Mouse (Mus musculus): ENCODE results near the gene Ddx19b. TPM values are rescaled to one million over a fixed set of nuclear protein-coding genes. Genes with fewer than 3 reads are reported as not detected.
"Not testable (repeated sequence)": the region's sequence is repeated elsewhere in the genome, so short reads cannot be mapped to it uniquely, and the experiment has no call there.

Ddx19b gene
- polyA plus RNA-seq, 1 experiment from 2014 or later, result 4.4 TPM

DNA sequence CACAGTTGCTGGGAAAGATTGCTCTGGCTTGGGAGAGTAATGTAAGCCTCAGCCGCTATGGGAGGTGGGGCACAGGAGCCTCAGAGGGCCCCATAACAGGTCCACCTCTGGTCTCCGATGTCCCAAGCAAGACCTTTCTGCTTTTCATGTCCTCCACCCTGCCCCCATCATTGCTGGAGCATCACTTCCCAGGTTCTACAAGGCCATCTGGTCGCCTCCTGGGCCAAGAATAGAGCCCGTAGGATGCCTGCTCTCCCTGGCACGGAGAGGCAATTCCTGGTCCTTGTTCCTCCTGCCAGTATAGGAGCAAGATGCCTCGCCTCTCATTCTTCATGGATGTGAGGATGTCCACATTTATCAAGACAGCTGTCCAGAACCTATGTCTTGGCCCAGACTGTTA is 71.6 kb downstream of the Ddx19b start:
- Histone ChIP-seq H3K9me3 (replicated peaks; ENCODE audit: low read length) (no peaks in the 10 kb centered on the region), H3K4me2 (ENCODE audit: low read length) (no peak overlapping the region), H3K4me3 (replicated peaks; ENCODE audit: low read depth, low read length) (no peak overlapping the region), H3K36me3 (ENCODE audit: insufficient read depth, low read length) (peaks cover 32% of the 10 kb centered on the region), H3K4me1 (replicated peaks; ENCODE audit: insufficient read depth, low read length) (0 out of 2 replicates have a peak, but pooled peaks cover 4% of the 10 kb centered on the region), H3K27me3 (ENCODE audit: insufficient read depth, low read length) (no peaks in the 10 kb centered on the region), H3K27ac (no peak overlapping the region), H3K9ac (ENCODE audit: low read depth, low read length) (no peak overlapping the region)
- ATAC-seq (replicated peaks; ENCODE audit: low FRiP score, low read depth) (no peak), DNase-seq (ENCODE audit: low spot score) (no peak)
- 89% methylated on average over 6 of the region's 6 CpGs for WGBS
- no peak for TF ChIP-seq CTCF (IDR thresholded peaks at IDR 0.05; ENCODE audit: low read depth)

DNA sequence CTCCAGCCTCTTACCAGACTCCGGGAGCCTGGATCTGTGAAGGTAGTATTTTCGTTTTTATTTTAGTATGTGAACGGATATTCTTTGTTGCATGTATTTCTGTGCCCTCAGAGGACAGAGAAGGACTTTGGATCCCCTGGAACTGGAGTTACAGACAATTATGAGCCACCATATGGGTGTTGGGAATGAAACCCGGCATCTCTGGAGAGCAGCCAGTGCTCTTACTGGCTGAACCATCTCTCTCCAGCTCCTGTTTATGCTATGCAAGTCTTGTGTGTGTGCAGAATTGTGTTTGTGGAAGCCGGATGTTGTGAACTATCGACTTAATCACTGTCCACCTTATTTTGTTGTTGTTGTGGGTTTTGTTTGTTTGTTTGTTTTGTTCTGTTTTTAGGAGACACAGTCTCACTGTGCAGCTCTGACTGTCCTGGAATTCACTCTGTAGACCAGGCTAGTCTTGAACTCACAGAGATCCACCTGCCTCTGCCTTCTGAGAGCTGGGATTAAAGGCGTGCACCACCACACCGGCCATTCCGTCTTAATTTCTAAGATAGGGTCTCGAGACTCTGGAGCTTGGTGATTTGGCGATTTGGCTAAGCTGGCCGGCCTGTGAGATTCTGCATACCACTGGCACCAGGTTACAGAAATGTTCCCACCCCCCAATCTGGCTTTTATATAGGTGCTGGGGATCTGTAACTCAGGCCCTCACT is 72.3 kb downstream of the Ddx19b start:
- peaks cover 32% of the 10 kb centered on the region for H3K36me3 ChIP-seq (ENCODE audit: insufficient read depth, low read length)
- 0 out of 2 replicates have a peak, but pooled peaks cover 4% of the 10 kb centered on the region for H3K4me1 ChIP-seq (replicated peaks; ENCODE audit: insufficient read depth, low read length)
- H3K4me3 ChIP-seq (replicated peaks; ENCODE audit: low read depth, low read length), result no peak overlapping the region
- no peaks in the 10 kb centered on the region for H3K27me3 ChIP-seq (ENCODE audit: insufficient read depth, low read length)
- TF ChIP-seq CTCF (IDR thresholded peaks at IDR 0.05; ENCODE audit: low read depth), result no peak
- no peaks in the 10 kb centered on the region for H3K9me3 ChIP-seq (replicated peaks; ENCODE audit: low read length)
- H3K27ac ChIP-seq, result no peak overlapping the region
- 95% methylated on average over 12 of the region's 12 CpGs for WGBS
- H3K4me2 ChIP-seq (ENCODE audit: low read length), result no peak overlapping the region
- ATAC-seq (replicated peaks; ENCODE audit: low FRiP score, low read depth), result no peak
- H3K9ac ChIP-seq (ENCODE audit: low read depth, low read length), result no peak overlapping the region
- no peak for DNase-seq (ENCODE audit: low spot score)

DNA sequence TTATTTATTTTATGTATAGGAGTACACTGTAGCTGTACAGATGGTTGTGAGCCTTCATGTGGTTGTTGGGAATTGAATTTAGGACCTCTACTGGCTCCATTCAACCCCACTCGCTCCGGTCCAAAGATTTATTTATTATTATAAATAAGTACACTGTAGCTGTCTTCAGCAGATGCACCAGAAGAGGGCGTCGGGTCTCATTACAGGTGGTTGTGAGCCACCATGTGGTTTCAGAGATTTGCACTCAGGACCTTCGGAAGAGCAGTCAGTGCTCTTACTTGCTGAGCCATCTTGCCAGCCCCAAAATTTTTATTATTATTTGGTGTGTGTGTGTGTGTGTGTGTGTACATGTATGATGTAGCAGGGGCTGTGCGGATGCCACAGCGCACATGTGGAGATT is 73.0 kb downstream of the Ddx19b start:
- DNase-seq (ENCODE audit: low spot score); H3K4me1 ChIP-seq (replicated peaks; ENCODE audit: insufficient read depth, low read length); H3K27ac ChIP-seq; H3K27me3 ChIP-seq (ENCODE audit: insufficient read depth, low read length); H3K4me3 ChIP-seq (replicated peaks; ENCODE audit: low read depth, low read length); ATAC-seq (replicated peaks; ENCODE audit: low FRiP score, low read depth); H3K4me2 ChIP-seq (ENCODE audit: low read length); H3K9ac ChIP-seq (ENCODE audit: low read depth, low read length); H3K9me3 ChIP-seq (replicated peaks; ENCODE audit: low read length): not testable (repeated sequence)
- WGBS, result 92% methylated on average over 7 of the region's 7 CpGs
- peaks cover 30% of the 10 kb centered on the region for H3K36me3 ChIP-seq (ENCODE audit: insufficient read depth, low read length)

DNA sequence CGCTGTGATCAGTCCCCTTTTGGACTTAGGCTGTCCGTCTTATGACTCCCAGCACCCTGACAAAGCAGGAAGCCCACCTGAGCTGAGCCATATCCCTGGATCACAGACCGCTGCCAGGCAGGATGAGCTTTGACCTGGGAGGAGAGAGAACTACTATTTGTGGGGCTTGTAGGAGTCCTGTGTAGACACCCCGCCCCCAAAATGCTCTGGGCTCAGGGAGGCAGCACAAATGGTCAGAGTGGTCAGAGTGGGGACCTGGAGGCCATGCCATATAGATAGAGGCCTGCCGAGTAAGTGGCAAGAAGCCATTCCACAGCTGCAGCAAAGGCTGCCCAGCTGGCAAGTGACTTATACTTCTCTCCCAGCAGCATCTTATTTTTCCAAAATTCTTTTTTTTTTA is 73.4 kb downstream of the Ddx19b start:
- DNase-seq (ENCODE audit: low spot score) (no peak), ATAC-seq (replicated peaks; ENCODE audit: low FRiP score, low read depth) (no peak)
- no peaks in the 10 kb centered on the region for H3K27me3 ChIP-seq (ENCODE audit: insufficient read depth, low read length)
- H3K9me3 ChIP-seq (replicated peaks; ENCODE audit: low read length), result no peaks in the 10 kb centered on the region
- no peak overlapping the region for H3K9ac ChIP-seq (ENCODE audit: low read depth, low read length)
- 79% methylated on average over 5 of the region's 5 CpGs for WGBS
- H3K4me3 ChIP-seq (replicated peaks; ENCODE audit: low read depth, low read length), result no peak overlapping the region
- H3K36me3 ChIP-seq (ENCODE audit: insufficient read depth, low read length), result peaks cover 29% of the 10 kb centered on the region
- no peak overlapping the region for H3K4me2 ChIP-seq (ENCODE audit: low read length)
- H3K4me1 ChIP-seq (replicated peaks; ENCODE audit: insufficient read depth, low read length), result 0 out of 2 replicates have a peak, but pooled peaks cover 4% of the 10 kb centered on the region
- TF ChIP-seq CTCF (IDR thresholded peaks at IDR 0.05; ENCODE audit: low read depth), result no peak
- no peak overlapping the region for H3K27ac ChIP-seq

DNA sequence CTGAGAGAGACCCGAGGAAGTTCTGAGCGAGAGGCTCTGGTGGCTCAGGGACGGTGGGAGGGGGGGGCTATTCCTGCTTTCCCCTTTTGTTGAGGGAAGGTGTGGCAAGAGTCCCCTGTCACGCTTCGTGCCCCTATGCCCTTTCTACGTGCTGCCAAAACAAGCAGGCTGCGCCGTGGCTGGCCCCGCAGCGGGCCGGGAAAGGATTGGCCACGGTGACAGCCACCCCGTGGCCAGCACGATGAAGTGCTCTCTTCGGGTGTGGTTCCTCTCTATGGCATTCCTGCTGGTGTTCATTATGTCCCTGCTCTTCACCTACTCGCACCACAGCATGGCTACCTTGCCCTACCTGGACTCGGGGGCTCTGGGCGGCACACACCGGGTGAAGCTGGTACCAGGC is 74.1 kb downstream of the Ddx19b start:
- TF ChIP-seq CTCF (IDR thresholded peaks at IDR 0.05; ENCODE audit: low read depth), result no peak
- H3K4me3 ChIP-seq (replicated peaks; ENCODE audit: low read depth, low read length), result no peak overlapping the region
- H3K4me1 ChIP-seq (replicated peaks; ENCODE audit: insufficient read depth, low read length), result 0 out of 2 replicates have a peak, but pooled peaks cover 4% of the 10 kb centered on the region
- no peak overlapping the region for H3K27ac ChIP-seq
- no peaks in the 10 kb centered on the region for H3K9me3 ChIP-seq (replicated peaks; ENCODE audit: low read length)
- no peak overlapping the region for H3K9ac ChIP-seq (ENCODE audit: low read depth, low read length)
- H3K27me3 ChIP-seq (ENCODE audit: insufficient read depth, low read length), result no peaks in the 10 kb centered on the region
- 88% methylated on average over 19 of the region's 19 CpGs for WGBS
- peaks cover 29% of the 10 kb centered on the region for H3K36me3 ChIP-seq (ENCODE audit: insufficient read depth, low read length)
- ATAC-seq (replicated peaks; ENCODE audit: low FRiP score, low read depth) (no peak), DNase-seq (ENCODE audit: low spot score) (no peak)
- H3K4me2 ChIP-seq (ENCODE audit: low read length), result no peak overlapping the region

DNA sequence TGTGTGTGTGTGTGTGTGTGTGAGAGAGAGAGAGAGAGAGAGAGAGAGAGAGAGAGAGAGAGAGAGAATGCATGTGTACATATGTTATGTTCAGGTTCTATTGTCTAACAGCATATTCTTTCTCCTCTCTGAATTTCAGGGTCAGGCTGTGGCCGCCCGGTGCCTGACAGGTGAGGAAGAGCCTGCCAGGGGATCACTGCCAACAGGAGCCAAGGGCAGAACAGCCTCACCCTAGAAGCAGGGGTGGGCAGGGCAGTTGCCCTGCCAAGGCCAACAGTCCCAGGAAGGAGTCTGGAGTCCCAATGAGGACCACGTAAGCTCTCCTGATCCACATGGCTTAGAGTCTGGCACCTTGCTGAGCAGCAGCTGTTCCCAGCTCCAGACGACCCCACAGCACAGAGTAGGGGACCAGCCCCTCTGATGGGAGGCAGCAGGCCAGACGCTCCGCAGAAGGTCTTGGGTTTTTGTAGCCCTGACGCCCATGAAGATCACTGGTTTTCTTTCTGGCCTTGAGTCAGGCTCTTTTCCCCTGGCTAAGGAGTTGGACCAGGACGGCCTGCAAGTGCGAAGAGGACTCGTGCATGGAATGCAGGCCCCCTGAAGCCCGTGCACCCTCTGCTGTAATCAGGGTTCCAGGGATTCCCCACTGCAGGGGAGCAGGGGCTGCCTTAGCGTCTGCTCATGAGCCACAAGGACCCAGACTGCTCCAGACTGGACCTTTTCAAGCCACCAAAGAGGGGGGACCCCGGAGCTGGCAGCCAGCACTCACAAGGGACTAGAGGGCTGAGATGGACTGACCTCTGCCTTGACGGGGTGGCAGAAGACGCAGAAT is 74.7 kb downstream of the Ddx19b start:
- H3K4me2 ChIP-seq (ENCODE audit: low read length), result no peak overlapping the region
- 87% methylated on average over 15 of the region's 15 CpGs for WGBS
- H3K27ac ChIP-seq, result no peak overlapping the region
- no peak for ATAC-seq (replicated peaks; ENCODE audit: low FRiP score, low read depth)
- H3K36me3 ChIP-seq (ENCODE audit: insufficient read depth, low read length), result peaks cover 26% of the 10 kb centered on the region
- no peak overlapping the region for H3K4me3 ChIP-seq (replicated peaks; ENCODE audit: low read depth, low read length)
- no peak overlapping the region for H3K9ac ChIP-seq (ENCODE audit: low read depth, low read length)
- H3K4me1 ChIP-seq (replicated peaks; ENCODE audit: insufficient read depth, low read length), result 0 out of 2 replicates have a peak, but pooled peaks cover 4% of the 10 kb centered on the region
- DNase-seq (ENCODE audit: low spot score), result no peak
- H3K27me3 ChIP-seq (ENCODE audit: insufficient read depth, low read length), result no peaks in the 10 kb centered on the region
- no peaks in the 10 kb centered on the region for H3K9me3 ChIP-seq (replicated peaks; ENCODE audit: low read length)
- no peak for TF ChIP-seq CTCF (IDR thresholded peaks at IDR 0.05; ENCODE audit: low read depth)
